Mouse (Mus musculus) gastrocnemius, adult 2 months (tissue): Measurements from ENCODE around the gene 1700088E04Rik. TPM values are rescaled to one million over a fixed set of nuclear protein-coding genes. Genes with fewer than 3 reads are reported as not detected.

Source experiments
- DNase-seq: peaks from one replicate; pipeline ENCODE4 v3.0.0; 2022
- H3K27ac ChIP-seq: fragments of 200-600 bp; 2 replicates; pipeline ENCODE4 v1.8.1; 2022; ENCODE audit warnings: mild to moderate bottlenecking
- H3K4me3 ChIP-seq: fragments of 200-600 bp; 2 replicates; pipeline ENCODE4 v1.8.1; 2022; ENCODE audit warnings: mild to moderate bottlenecking, moderate library complexity
- CTCF ChIP-seq: fragments of 200-600 bp; IDR thresholded peaks from 2 replicates; pipeline ENCODE4 v1.8.1; 2022; ENCODE audit warnings: antibody characterized with exemption, mild to moderate bottlenecking, moderate library complexity
- intact Hi-C: fragments of 180-260 bp; cut with DNase I; formaldehyde crosslinking; loops from one replicate; pipeline ENCODE4 v1.15.1; 2025
- total RNA-seq, 2 experiments: library from RNA; stranded (reverse); gene quantifications; 2 replicates each; pipeline ENCODE4 v1.2.3; 2021

1700088E04Rik gene
- total RNA-seq, 2 experiments from 2014 or later: 1.1 to 1.2 TPM

GRCm38 (mm10) chr15:79127101-79127500 is 14.0 kb downstream of the 1700088E04Rik start:
- intact Hi-C loops: loop anchor here (2.0 to 5.0 kb wide), 2 partner anchors 22 to 35 kb away; no protein-coding TSS in a partner anchor
- no peak for DNase-seq
- TF ChIP-seq CTCF: no peak
- Histone ChIP-seq H3K27ac (no peak overlapping the region), H3K4me3 (no peak overlapping the region)

- Histone ChIP-seq H3K4me3 (no peak overlapping the region), H3K27ac (no peak overlapping the region)
- intact Hi-C loops: loop anchor here (2.0 to 5.0 kb wide), 2 partner anchors 22 to 34 kb away; no protein-coding TSS in a partner anchor
- DNase-seq: peak; percentile 72
- peak; percentile 76 for TF ChIP-seq CTCF
These were observed 14.7 kb downstream of the 1700088E04Rik start for GRCm38 (mm10) chr15:79126217-79126932.

- intact Hi-C loops: no loop called here
- H3K27ac ChIP-seq: peak overlapping the region; percentile 83
- no peak for TF ChIP-seq CTCF
- DNase-seq: no peak
- H3K4me3 ChIP-seq: no peak overlapping the region
These were observed 16.6 kb downstream of the 1700088E04Rik start for GRCm38 (mm10) chr15:79124331-79124875.

GRCm38 (mm10) chr15:79123751-79124150 is 17.3 kb downstream of the 1700088E04Rik start:
- Histone ChIP-seq H3K27ac (peak overlapping the region; percentile 83), H3K4me3 (no peak overlapping the region)
- peak; percentile 66 for DNase-seq
- no peak for TF ChIP-seq CTCF
- intact Hi-C loops: no loop called here

- Histone ChIP-seq H3K4me3 (no peak overlapping the region), H3K27ac (peak overlapping the region; percentile 31)
- no peak for DNase-seq
- no peak for TF ChIP-seq CTCF
- intact Hi-C loops: no loop called here
These were observed 18.5 kb downstream of the 1700088E04Rik start for GRCm38 (mm10) chr15:79122546-79122945.

- TF ChIP-seq CTCF: no peak
- intact Hi-C loops: no loop called here
- no peak overlapping the region for H3K4me3 ChIP-seq
- no peak for DNase-seq
- H3K27ac ChIP-seq: peak overlapping the region; percentile 31; the same call in 1 of the 2 replicates
These were observed 18.9 kb downstream of the 1700088E04Rik start for GRCm38 (mm10) chr15:79122119-79122518.

GRCm38 (mm10) chr15:79119491-79119890 is 21.6 kb downstream of the 1700088E04Rik start:
- no peak for TF ChIP-seq CTCF
- intact Hi-C loops: no loop called here
- H3K4me3 ChIP-seq: no peak overlapping the region
- no peak overlapping the region for H3K27ac ChIP-seq
- no peak for DNase-seq

- H3K27ac ChIP-seq: no peak overlapping the region
- no peak for TF ChIP-seq CTCF
- H3K4me3 ChIP-seq: no peak overlapping the region
- intact Hi-C loops: no loop called here
- no peak for DNase-seq
These were observed 25.8 kb downstream of the 1700088E04Rik start for GRCm38 (mm10) chr15:79115276-79115675.

GRCm38 (mm10) chr15:79111774-79112173 is 29.3 kb downstream of the 1700088E04Rik start:
- intact Hi-C loops: no loop called here

GRCm38 (mm10) chr15:79110528-79110927 is 30.5 kb downstream of the 1700088E04Rik start:
- intact Hi-C loops: no loop called here
- Histone ChIP-seq H3K4me3 (peak overlapping the region; percentile 99), H3K27ac (peak overlapping the region; percentile 95; the same call in 1 of the 2 replicates)
- no peak for TF ChIP-seq CTCF
- DNase-seq: no peak

More at GRCm38 (mm10) chr15:79111774-79112173, 29.3 kb downstream of the 1700088E04Rik start:
- Histone ChIP-seq H3K27ac (no peak overlapping the region), H3K4me3 (no peak overlapping the region)
- DNase-seq: no peak
- TF ChIP-seq CTCF: no peak

GRCm38 (mm10) chr15:79110031-79110430 is 31.0 kb downstream of the 1700088E04Rik start:
- intact Hi-C loops: no loop called here
- DNase-seq: no peak
- TF ChIP-seq CTCF: no peak
- Histone ChIP-seq H3K4me3 (peak overlapping the region; percentile 99), H3K27ac (peak overlapping the region; percentile 95; the same call in 1 of the 2 replicates)

- intact Hi-C loops: no loop called here
- DNase-seq: no peak
- H3K4me3 ChIP-seq: peak overlapping the region; percentile 99
- H3K27ac ChIP-seq: peak overlapping the region; percentile 95
- TF ChIP-seq CTCF: no peak
These were observed 31.6 kb downstream of the 1700088E04Rik start for GRCm38 (mm10) chr15:79109321-79109934.
